Mouse (Mus musculus) forebrain, postnatal 0 days (tissue): ENCODE data around the gene Eif4a2. TPM values are rescaled to one million over a fixed set of nuclear protein-coding genes. Genes with fewer than 3 reads are reported as not detected.
"Not testable (repeated sequence)": the region's sequence is repeated elsewhere in the genome, so short reads cannot be mapped to it uniquely, and the experiment has no call there.

Experiments
- ATAC-seq: fragments of 200-750 bp; cut with Nextera tagmentation; 2 replicates; pipeline ENCODE4 v1.8.0; 2017; ENCODE audit warnings: mild to moderate bottlenecking, moderate library complexity
- DNase-seq: peaks from one replicate; pipeline ENCODE4 v3.0.0-alpha.2; 2015
- H3K27ac ChIP-seq: fragments of 300-500 bp; sonication (generic); 2 replicates; pipeline ENCODE4 v1.5.1; 2014; ENCODE audit warnings: low read depth, mild to moderate bottlenecking, antibody characterized with exemption, low read length, moderate library complexity, mixed read lengths
- H3K27me3 ChIP-seq: fragments of 300-500 bp; sonication (generic); 2 replicates; pipeline ENCODE4 v1.6.1; 2014; ENCODE audit warnings: mild to moderate bottlenecking, low read length, mixed read lengths; ENCODE audit not compliant: insufficient read depth
- H3K36me3 ChIP-seq: fragments of 300-500 bp; sonication (generic); 2 replicates; pipeline ENCODE4 v1.6.1; 2014; ENCODE audit warnings: mild to moderate bottlenecking, moderate library complexity; ENCODE audit not compliant: insufficient read depth
- H3K4me1 ChIP-seq: fragments of 300-500 bp; sonication (generic); 2 replicates; pipeline ENCODE4 v1.6.1; 2014; ENCODE audit warnings: antibody characterized with exemption; ENCODE audit not compliant: insufficient read depth
- H3K4me2 ChIP-seq: fragments of 300-500 bp; sonication (generic); 2 replicates; pipeline ENCODE4 v1.6.1; 2014; ENCODE audit warnings: low read depth, mild to moderate bottlenecking, moderate library complexity
- H3K4me3 ChIP-seq: fragments of 300-500 bp; sonication (generic); 2 replicates; pipeline ENCODE4 v1.5.1; 2014; ENCODE audit warnings: low read depth, low read length, mixed read lengths
- H3K9ac ChIP-seq: fragments of 300-500 bp; sonication (generic); 2 replicates; pipeline ENCODE4 v1.6.1; 2014; ENCODE audit warnings: mild to moderate bottlenecking
- H3K9me3 ChIP-seq: fragments of 300-500 bp; sonication (generic); 2 replicates; pipeline ENCODE4 v1.6.1; 2016; ENCODE audit warnings: low read length
- CTCF ChIP-seq: sonication (generic); IDR thresholded peaks from 2 replicates; pipeline ENCODE4 v1.5.1; 2016; ENCODE audit warnings: antibody characterized with exemption, control low read depth, low read depth
- WGBS: fragments of 180-500 bp; shearing (Covaris S2); extraction: QIAGEN DNeasy Blood & Tissue Kit; methylation state at CpG from one replicate; pipeline ENCODE4 v1.1.7; 2014; 5-methylcytosine and 5-hydroxymethylcytosine counted together
- polyA plus RNA-seq: library from polyadenylated mRNA; unstranded; fragments of >200 nt; fragmentation: Nextera tagmentation; extraction: Ambion mirVana; gene quantifications from 2 replicates; pipeline ENCODE4 v1.2.1, GENCODE M21; 2015
- total RNA-seq: library from RNA; depleted of rRNA; stranded (reverse); fragments of >200 nt; gene quantifications from 2 replicates; pipeline ENCODE4 v1.2.3, GENCODE M21; 2014; rRNA removed

Gene Eif4a2
- total RNA-seq (948 and 1,017 TPM in 2 replicates), polyA plus RNA-seq (311 and 313 TPM in 2 replicates)

GRCm38 (mm10) chr16:23107231-23107942, at the start of gene Eif4a2:
Eif4a2 (plus strand) TSS chr16:23107444.
- TF ChIP-seq CTCF: peak; percentile 47
- Histone ChIP-seq H3K27ac (peak within 1 kb of the TSS; percentile 99), H3K4me3 (peak within 1 kb of the TSS; percentile 89), H3K9me3 (no peaks in the 10 kb centered on the region), H3K27me3 (no peaks in the 10 kb centered on the region), H3K9ac (peak within 1 kb of the TSS; percentile 100), H3K4me1 (peaks cover 11% of the 10 kb centered on the region), H3K4me2 (peak within 1 kb of the TSS; percentile 67), H3K36me3 (peaks cover 30% of the 10 kb centered on the region)
- ATAC-seq: peak; percentile 91
- 2% methylated on average over 71 of the region's 71 CpGs for WGBS
- peak; percentile 97 for DNase-seq

GRCm38 (mm10) chr16:23057668-23058447, 49.4 kb upstream of the Eif4a2 start, which contains the start of gene Kng1:
Kng1 (plus strand) TSS chr16:23057865.
- ATAC-seq, H3K36me3 ChIP-seq, DNase-seq, H3K27ac ChIP-seq, H3K9ac ChIP-seq, H3K4me2 ChIP-seq, H3K9me3 ChIP-seq, H3K4me1 ChIP-seq, H3K4me3 ChIP-seq, H3K27me3 ChIP-seq: not testable (repeated sequence)
- WGBS: 86% methylated on average over 1 of the region's 1 CpGs

GRCm38 (mm10) chr16:23059630-23060029, 47.6 kb upstream of the Eif4a2 start:
- not testable (repeated sequence) for H3K27me3 ChIP-seq, H3K9me3 ChIP-seq, H3K9ac ChIP-seq, ATAC-seq, H3K4me1 ChIP-seq, H3K4me3 ChIP-seq, DNase-seq, H3K36me3 ChIP-seq, H3K27ac ChIP-seq, H3K4me2 ChIP-seq
- 56% methylated on average over 4 of the region's 4 CpGs for WGBS

GRCm38 (mm10) chr16:23060781-23061325, 46.4 kb upstream of the Eif4a2 start:
- not testable (repeated sequence) for H3K4me2 ChIP-seq, DNase-seq, ATAC-seq, H3K36me3 ChIP-seq, H3K27ac ChIP-seq, H3K9me3 ChIP-seq, H3K9ac ChIP-seq, H3K4me1 ChIP-seq, H3K27me3 ChIP-seq, H3K4me3 ChIP-seq
- WGBS: 78% methylated on average over 5 of the region's 5 CpGs

GRCm38 (mm10) chr16:23077516-23077915, 29.7 kb upstream of the Eif4a2 start:
- not testable (repeated sequence) for H3K36me3 ChIP-seq, H3K4me1 ChIP-seq, ATAC-seq, H3K9me3 ChIP-seq, H3K9ac ChIP-seq, DNase-seq, H3K27ac ChIP-seq, H3K27me3 ChIP-seq, H3K4me2 ChIP-seq, H3K4me3 ChIP-seq
- 87% methylated on average over 6 of the region's 6 CpGs for WGBS

GRCm38 (mm10) chr16:23087159-23087558, 20.1 kb upstream of the Eif4a2 start:
- ATAC-seq, H3K9ac ChIP-seq, H3K9me3 ChIP-seq, H3K27ac ChIP-seq, H3K4me2 ChIP-seq, DNase-seq, H3K27me3 ChIP-seq, H3K36me3 ChIP-seq, H3K4me3 ChIP-seq, H3K4me1 ChIP-seq: not testable (repeated sequence)
- 87% methylated on average over 8 of the region's 8 CpGs for WGBS

DNA sequence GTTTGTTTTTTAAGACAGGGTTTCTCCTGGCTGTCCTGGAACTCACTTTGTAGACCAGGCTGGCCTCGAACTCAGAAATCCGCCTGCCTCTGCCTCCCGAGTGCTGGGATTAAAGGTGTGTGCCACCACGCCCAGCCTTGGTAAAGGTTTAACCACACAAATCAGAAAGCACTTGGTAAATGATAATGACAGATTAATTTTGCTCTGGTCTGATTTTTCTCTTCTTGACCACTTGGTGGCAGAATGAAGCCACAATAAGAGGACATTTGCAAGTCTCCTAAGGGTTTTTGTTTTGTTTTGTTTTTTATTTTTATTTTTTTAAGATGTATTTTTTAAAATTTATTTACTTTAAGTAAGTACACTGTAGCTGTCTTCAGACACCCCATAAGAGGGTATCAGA, 19.5 kb upstream of the Eif4a2 start:
- peak; percentile 61 for TF ChIP-seq CTCF
- DNase-seq, H3K4me1 ChIP-seq, H3K27ac ChIP-seq, H3K36me3 ChIP-seq, H3K9me3 ChIP-seq, H3K27me3 ChIP-seq, H3K9ac ChIP-seq, H3K4me3 ChIP-seq, H3K4me2 ChIP-seq, ATAC-seq: not testable (repeated sequence)
- WGBS: 45% methylated on average over 4 of the region's 4 CpGs
